Mouse (Mus musculus): ENCODE measurements around the gene 1110025L11Rik. TPM values are rescaled to one million over a fixed set of nuclear protein-coding genes. Genes with fewer than 3 reads are reported as not detected.
"Not testable (repeated sequence)": the region's sequence is repeated elsewhere in the genome, so short reads cannot be mapped to it uniquely, and the experiment has no call there.

Gene 1110025L11Rik
- total RNA-seq (2021): not detected in 2 replicates
- long read RNA-seq, experiment 1: 0 reads
- long read RNA-seq, experiment 2: 0 reads

GRCm38 (mm10) chr16:89063902-89064301 lies at the start of gene 1110025L11Rik:
TSS of gene 1110025L11Rik (minus strand) at chr16:89064002.
- not testable (repeated sequence) for DNase-seq

DNA sequence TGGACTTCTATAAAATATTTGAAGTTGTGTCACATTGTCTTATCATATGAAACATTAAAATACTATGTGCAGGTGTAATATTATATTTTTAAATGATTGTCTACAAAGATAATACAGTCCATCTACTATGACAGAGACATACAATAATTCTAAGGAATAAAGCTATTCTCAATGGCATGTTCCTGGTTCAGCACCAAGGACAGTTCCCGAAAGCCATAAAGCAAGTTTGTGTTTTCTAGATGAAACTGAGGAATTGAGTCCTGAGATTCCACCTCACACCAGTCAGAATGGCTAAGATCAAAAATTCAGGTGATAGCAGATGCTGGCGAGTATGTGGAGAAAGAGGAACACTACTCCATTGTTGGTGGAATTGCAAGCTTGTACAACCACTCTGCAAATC lies 7.2 kb upstream of the 1110025L11Rik start:
- peak; percentile 17 for DNase-seq

- DNase-seq: no peak
Observed at GRCm38 (mm10) chr16:89047783-89048182, 16.0 kb downstream of the 1110025L11Rik start, which contains the start of gene Krtap6-5. TSS of gene Krtap6-5 (minus strand) at chr16:89047883.

DNA sequence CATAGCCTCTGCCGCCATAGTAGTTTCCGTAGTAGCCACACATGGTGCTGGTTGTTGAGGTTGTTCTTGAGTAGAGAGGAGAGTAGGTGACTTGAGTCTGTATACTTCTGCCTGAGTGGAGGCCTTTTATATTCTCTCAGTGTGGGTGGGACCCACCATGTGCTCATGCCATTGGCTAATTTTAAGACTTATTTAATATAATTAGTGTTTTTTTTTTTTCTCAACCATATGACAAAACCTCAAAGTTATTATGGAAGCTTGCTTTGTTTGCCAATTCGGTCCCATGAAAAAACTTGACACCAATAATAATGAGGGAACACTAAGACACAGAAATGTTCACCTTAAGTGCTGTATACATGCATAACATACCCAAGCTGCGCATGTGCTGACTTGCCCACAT lies 22.4 kb downstream of the 1110025L11Rik start, which contains the start of gene Gm10228:
TSS of gene Gm10228 (minus strand) at position 101 of the 400 bp plus-strand sequence.
- not testable (repeated sequence) for DNase-seq

- not testable (repeated sequence) for DNase-seq
Observed at GRCm38 (mm10) chr16:89031399-89031798, 32.4 kb downstream of the 1110025L11Rik start, which contains the start of gene Krtap6-1. TSS of gene Krtap6-1 (plus strand) at chr16:89031699.

DNA sequence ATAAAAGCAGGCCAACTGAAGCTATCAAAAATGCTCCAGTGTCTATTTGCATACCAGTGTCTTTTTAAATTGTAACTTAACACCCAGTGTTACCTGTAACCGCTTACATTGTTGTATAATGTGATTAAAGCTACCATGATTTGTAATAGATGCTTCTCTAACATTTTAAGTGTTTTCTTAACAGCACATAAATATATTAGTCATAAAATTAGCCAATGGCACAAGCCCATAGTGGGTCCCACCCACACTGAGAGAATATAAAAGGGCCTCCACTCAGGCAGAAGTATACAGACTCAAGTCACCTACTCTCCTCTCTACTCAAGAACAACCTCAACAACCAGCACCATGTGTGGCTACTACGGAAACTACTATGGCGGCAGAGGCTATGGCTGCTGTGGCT lies 48.8 kb downstream of the 1110025L11Rik start, which contains the start of gene Gm10229:
TSS of gene Gm10229 (plus strand) at position 301 of the 400 bp plus-strand sequence.
- DNase-seq: not testable (repeated sequence)

GRCm38 (mm10) chr16:89013973-89014372 lies 49.8 kb downstream of the 1110025L11Rik start:
- no peak for DNase-seq

Other genes starting within 250 kb of the 1110025L11Rik start
- gene Krtap15, start 243.8 kb downstream of the 1110025L11Rik start, total RNA-seq (2021): not detected in 2 replicates
- gene Krtap14, start 237.9 kb downstream of the 1110025L11Rik start, total RNA-seq (2021): not detected in 2 replicates
- gene Krtap19-1, start 194.6 kb downstream of the 1110025L11Rik start, total RNA-seq (2021): not detected in 2 replicates
- gene Krtap19-2, start 189.7 kb downstream of the 1110025L11Rik start, total RNA-seq (2021): not detected in 2 replicates
- not detected in 2 replicates for gene Krtap19-3, start 186.0 kb downstream of the 1110025L11Rik start, total RNA-seq (2021)
- gene Krtap19-4, start 178.9 kb downstream of the 1110025L11Rik start, total RNA-seq (2021): not detected in 2 replicates
- not detected in 2 replicates for gene Krtap19-5, start 167.5 kb downstream of the 1110025L11Rik start, total RNA-seq (2021)
- gene Krtap19-9b, start 131.7 kb downstream of the 1110025L11Rik start, total RNA-seq (2021): not detected in 2 replicates
- gene Krtap16-3, start 101.1 kb downstream of the 1110025L11Rik start, total RNA-seq (2021): not detected in 2 replicates
- not detected in 2 replicates for gene Krtap22-2, start 53.2 kb downstream of the 1110025L11Rik start, total RNA-seq (2021)
- not detected in 2 replicates for gene Gm10229, start 48.7 kb downstream of the 1110025L11Rik start, total RNA-seq (2021)
- gene Krtap6-1, start 32.3 kb downstream of the 1110025L11Rik start, total RNA-seq (2021): not detected in 2 replicates
- gene Gm10228, start 22.5 kb downstream of the 1110025L11Rik start, total RNA-seq (2021): not detected in 2 replicates
- not detected in 2 replicates for gene Krtap6-5, start 16.1 kb downstream of the 1110025L11Rik start, total RNA-seq (2021)
- not detected in 2 replicates for gene Krtap6-3, start 20.0 kb upstream of the 1110025L11Rik start, total RNA-seq (2021)
- gene Gm6358, start 76.8 kb upstream of the 1110025L11Rik start, total RNA-seq (2021): not detected in 2 replicates
- gene Gm10061, start 87.1 kb upstream of the 1110025L11Rik start, total RNA-seq (2021): not detected in 2 replicates
- not detected in 2 replicates for gene Gm9789, start 94.0 kb upstream of the 1110025L11Rik start, total RNA-seq (2021)
- gene Gm7735, start 105.5 kb upstream of the 1110025L11Rik start, total RNA-seq (2021): not detected in 2 replicates
- gene 1110057P08Rik, start 110.7 kb upstream of the 1110025L11Rik start, total RNA-seq (2021): not detected in 2 replicates
- gene Krtap20-2, start 141.9 kb upstream of the 1110025L11Rik start, total RNA-seq (2021): not detected in 2 replicates

All from adrenal gland, postnatal 14 days (tissue).